8 mouse cellular contexts compared by ENCODE assay signal in the genomic region with DNA sequence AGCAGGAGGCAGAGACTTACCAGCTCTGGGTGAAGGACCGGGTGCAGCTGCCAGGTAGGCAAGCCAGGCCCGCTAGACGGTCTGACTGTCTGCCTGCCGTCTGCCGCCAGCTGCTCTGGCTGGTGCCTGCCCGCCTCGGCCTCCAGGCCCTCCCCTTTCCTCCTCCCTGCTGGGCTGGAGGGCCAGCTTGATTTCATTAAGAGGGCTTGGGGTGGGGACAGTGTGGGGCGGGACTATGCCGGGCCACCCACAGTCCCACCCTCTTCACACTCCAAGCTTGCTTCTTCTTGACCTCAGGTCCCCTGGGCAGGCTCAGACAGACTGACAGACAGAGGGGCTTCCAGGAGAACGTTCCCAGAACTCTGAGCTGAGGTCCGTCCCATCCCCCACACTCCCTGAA. TPM values are rescaled to one million over a fixed set of nuclear protein-coding genes. Genes with fewer than 3 reads are reported as not detected.
DNase-seq lines count a peak whose midpoint lies in the region; ATAC-seq lines count a peak whose summit lies in the region.

A gene (minus strand): TSS at position 237 of the 400 bp plus-strand sequence.

- H3K4me3 ChIP-seq in forebrain, embryonic 13.5 days = no peak within 1 kb of the TSS

- DNase-seq in right cerebral cortex, postnatal 10 days (ENCODE audit: low spot score in 2 of 2) = peak; percentile 49 to 54
- DNase-seq in right cerebral cortex, adult 2 months (ENCODE audit: low spot score in 2 of 2) = no peak
- DNase-seq in heart, postnatal 25 days (ENCODE audit: low spot score) = peak; percentile 70
- no peak for DNase-seq in layer of hippocampus, postnatal 25 days (ENCODE audit: extremely low spot score in 1 of 2, low spot score in 1 of 2)
- DNase-seq in lung, postnatal 25 days (ENCODE audit: low spot score) = peak; percentile 52
- peak; percentile 38 for DNase-seq in testis, postnatal 14 days (ENCODE audit: low spot score)
- no peak for DNase-seq in cerebellum, adult 8-10 months

- no peak within 1 kb of the TSS for H3K4me2 ChIP-seq in forebrain, embryonic 13.5 days

- no peaks in the 10 kb centered on the region for H3K9me3 ChIP-seq in forebrain, embryonic 13.5 days (replicated peaks)

- intact Hi-C loops in heart, postnatal 25 days (cut with DNase I) = no loop called here

- H3K9ac ChIP-seq in forebrain, embryonic 13.5 days = no peak within 1 kb of the TSS

- H3K4me1 ChIP-seq in forebrain, embryonic 13.5 days = peaks cover 21% of the 10 kb centered on the region

- peak; percentile 77 for ATAC-seq in forebrain, embryonic 13.5 days

- H3K27ac ChIP-seq in forebrain, embryonic 13.5 days = no peak within 1 kb of the TSS; the same call in 1 of the 2 replicates

- peaks cover 10% of the 10 kb centered on the region for H3K27me3 ChIP-seq in forebrain, embryonic 13.5 days

- 2% methylated on average over 11 of the region's 11 CpGs for WGBS in forebrain, embryonic 13.5 days

- H3K36me3 ChIP-seq in forebrain, embryonic 13.5 days (ENCODE audit: poor library complexity, severe bottlenecking) = no peaks in the 10 kb centered on the region

RNA-seq across cellular contexts. Expression of the gene that starts here (rescaled TPM):
- 3.4 and 4.4 TPM in 2 replicates for polyA plus RNA-seq in forebrain, embryonic 13.5 days (2015; fragmentation: Nextera tagmentation; extraction: Ambion mirVana)
- total RNA-seq in heart, postnatal 25 days (2021) = 1 to 10 TPM; 6.7 to 7.3 TPM
- total RNA-seq in layer of hippocampus, postnatal 25 days (2021) = 10 to 100 TPM; 18.4 to 23.9 TPM

Comparison
In these comparisons a context has a peak if more than half of its experiments do, and no peak if none do; other contexts are left out.
1. DNase-seq: peak in right cerebral cortex, postnatal 10 days (2 of 2), heart, postnatal 25 days (single experiment), lung, postnatal 25 days (single experiment) and testis, postnatal 14 days (single experiment); none in right cerebral cortex, adult 2 months (0 of 2), layer of hippocampus, postnatal 25 days (0 of 2) and cerebellum, adult 8-10 months (single experiment).